Mouse (Mus musculus): ENCODE measurements at regions not wholly inside any gene's neighbourhood (a gene's known extent, or its start where the extent isn't known, plus 50 kb on each side); places are given as distances from the start of the nearest gene placed in this dataset.

- no peak for DNase-seq
Observed at GRCm38 (mm10) chr10:19127581-19128291, 112.3 kb upstream of the Tnfaip3 start.

GRCm38 (mm10) chr10:19126922-19127321 lies 111.5 kb upstream of the Tnfaip3 start:
- DNase-seq = no peak

GRCm38 (mm10) chr10:19126438-19126837 lies 111.0 kb upstream of the Tnfaip3 start:
- no peak for DNase-seq

- no peak for DNase-seq
Observed at GRCm38 (mm10) chr10:19123691-19124090, 108.2 kb upstream of the Tnfaip3 start.

GRCm38 (mm10) chr10:19122221-19122620 lies 106.8 kb upstream of the Tnfaip3 start:
- DNase-seq = no peak

GRCm38 (mm10) chr10:19119281-19120049 lies 104.0 kb upstream of the Tnfaip3 start:
- DNase-seq = no peak

GRCm38 (mm10) chr10:19118569-19119280 lies 103.3 kb upstream of the Tnfaip3 start:
- no peak for DNase-seq

GRCm38 (mm10) chr10:19117071-19117605 lies 101.7 kb upstream of the Tnfaip3 start:
- no peak for DNase-seq

- DNase-seq = no peak
Observed at GRCm38 (mm10) chr10:19112459-19112858, 97.0 kb upstream of the Tnfaip3 start.

- DNase-seq = no peak
Observed at GRCm38 (mm10) chr10:19105231-19105681, 89.8 kb upstream of the Tnfaip3 start.

- peak; percentile 44 to 67 for DNase-seq
Observed at GRCm38 (mm10) chr10:19104671-19105203, 89.3 kb upstream of the Tnfaip3 start.

GRCm38 (mm10) chr10:19099369-19100285 lies 84.2 kb upstream of the Tnfaip3 start:
- no peak for DNase-seq

- peak; percentile 80 to 90 for DNase-seq
Observed at GRCm38 (mm10) chr10:19094297-19094696, 78.8 kb upstream of the Tnfaip3 start.

GRCm38 (mm10) chr10:19093689-19094088 lies 78.2 kb upstream of the Tnfaip3 start:
- no peak for DNase-seq

- DNase-seq = no peak
Observed at GRCm38 (mm10) chr10:19091949-19092348, 76.5 kb upstream of the Tnfaip3 start.

GRCm38 (mm10) chr10:19091110-19091509 lies 75.7 kb upstream of the Tnfaip3 start:
- DNase-seq = no peak

GRCm38 (mm10) chr10:19086995-19087394 lies 71.5 kb upstream of the Tnfaip3 start:
- no peak for DNase-seq

GRCm38 (mm10) chr10:19082136-19082535 lies 66.7 kb upstream of the Tnfaip3 start:
- DNase-seq = no peak

- DNase-seq = no peak
Observed at GRCm38 (mm10) chr10:19078047-19078446, 62.6 kb upstream of the Tnfaip3 start.

GRCm38 (mm10) chr10:19068377-19068776 lies 52.9 kb upstream of the Tnfaip3 start:
- no peak for DNase-seq

GRCm38 (mm10) chr10:19067623-19068022 lies 52.2 kb upstream of the Tnfaip3 start:
- no peak for DNase-seq
